8 mouse cellular contexts compared by ENCODE assay signal in genomic region chr3:137340938-137341337, GRCm38 (mm10). TPM values are rescaled to one million over a fixed set of nuclear protein-coding genes. Genes with fewer than 3 reads are reported as not detected.
DNase-seq lines count a peak whose midpoint lies in the region; ATAC-seq lines count a peak whose summit lies in the region.

Emcn (plus strand) TSS chr3:137341067.

- ATAC-seq in forebrain, embryonic 11.5 days (replicated peaks; ENCODE audit: low FRiP score), result no peak
- no peak for ATAC-seq in forebrain, embryonic 16.5 days
- peak; percentile 46; the same call in 1 of the 2 replicates for ATAC-seq in common myeloid progenitor, adult 5-6 weeks (replicated peaks; ENCODE audit: low read depth, poor library complexity, severe bottlenecking)

- H3K27ac ChIP-seq in forebrain, embryonic 11.5 days (ENCODE audit: low read depth, low read length), result no peak within 1 kb of the TSS
- H3K27ac ChIP-seq in forebrain, embryonic 16.5 days (ENCODE audit: low read length), result no peak within 1 kb of the TSS

- no peaks in the 10 kb centered on the region for H3K9me3 ChIP-seq in forebrain, embryonic 11.5 days (ENCODE audit: control insufficient read depth, low read length)
- H3K9me3 ChIP-seq in forebrain, embryonic 16.5 days (ENCODE audit: control insufficient read depth, low read length), result no peaks in the 10 kb centered on the region

- no peak for DNase-seq in forebrain, embryonic 11.5 days (ENCODE audit: low spot score)
- DNase-seq in heart, postnatal 14 days, result peak; percentile 17 to 29
- DNase-seq in kidney, postnatal 25 days, result peak; percentile 57 to 61
- no peak for DNase-seq in adipocyte (ENCODE audit: low spot score)
- DNase-seq in layer of hippocampus, adult 9-11 months, result no peak
- no peak for DNase-seq in thymus, postnatal 25 days

- WGBS in forebrain, embryonic 11.5 days, result 64% methylated on average over 8 of the region's 8 CpGs
- WGBS in forebrain, embryonic 16.5 days, result 62% methylated on average over 8 of the region's 8 CpGs

- no peak within 1 kb of the TSS for H3K4me2 ChIP-seq in forebrain, embryonic 11.5 days (ENCODE audit: low read depth, low read length, severe bottlenecking)
- no peak within 1 kb of the TSS for H3K4me2 ChIP-seq in forebrain, embryonic 16.5 days (ENCODE audit: low read length)

- intact Hi-C loops in heart, postnatal 14 days (cut with DNase I), result no loop called here

- no peak within 1 kb of the TSS for H3K9ac ChIP-seq in forebrain, embryonic 11.5 days (ENCODE audit: low read length)
- no peak within 1 kb of the TSS for H3K9ac ChIP-seq in forebrain, embryonic 16.5 days (replicated peaks; ENCODE audit: low read depth, low read length)

- H3K4me1 ChIP-seq in forebrain, embryonic 11.5 days (replicated peaks; ENCODE audit: control insufficient read depth, insufficient read depth, low read length), result no peaks in the 10 kb centered on the region
- H3K4me1 ChIP-seq in forebrain, embryonic 16.5 days (replicated peaks; ENCODE audit: control insufficient read depth, insufficient read depth, low read length), result no peaks in the 10 kb centered on the region

- no peaks in the 10 kb centered on the region for H3K36me3 ChIP-seq in forebrain, embryonic 11.5 days (ENCODE audit: control insufficient read depth, insufficient read depth, low read length)
- no peaks in the 10 kb centered on the region for H3K36me3 ChIP-seq in forebrain, embryonic 16.5 days (ENCODE audit: control insufficient read depth, insufficient read depth)

- no peaks in the 10 kb centered on the region for H3K27me3 ChIP-seq in forebrain, embryonic 11.5 days (ENCODE audit: control insufficient read depth, insufficient read depth, low read length)
- H3K27me3 ChIP-seq in forebrain, embryonic 16.5 days (replicated peaks; ENCODE audit: control insufficient read depth, insufficient read depth, low read length), result no peaks in the 10 kb centered on the region

- H3K4me3 ChIP-seq in forebrain, embryonic 11.5 days (ENCODE audit: low read depth, low read length), result no peak within 1 kb of the TSS
- H3K4me3 ChIP-seq in forebrain, embryonic 16.5 days (replicated peaks; ENCODE audit: low read length), result no peak within 1 kb of the TSS

RNA-seq across cellular contexts. Expression of gene Emcn, which starts in this region (rescaled TPM):
- polyA plus RNA-seq in forebrain, embryonic 11.5 days (2014; fragmentation: Nextera tagmentation; extraction: Ambion mirVana), result 19.7 and 23.1 TPM in 2 replicates
- polyA plus RNA-seq in forebrain, embryonic 16.5 days (2015; fragmentation: Nextera tagmentation; extraction: Ambion mirVana), result 9.5 and 11.8 TPM in 2 replicates
- total RNA-seq in common myeloid progenitor, adult 5-6 weeks (2017), result 3.2 and 3.3 TPM in 2 replicates
- total RNA-seq in heart, postnatal 14 days (2021), result 10 to 100 TPM; 56.2 to 56.3 TPM

Comparison
In these comparisons a context has a peak if more than half of its experiments do, and no peak if none do; other contexts are left out.
1. RNA of gene Emcn (total RNA-seq): 56.2 to 56.3 TPM in heart, postnatal 14 days; 3.2 to 3.3 TPM in common myeloid progenitor, adult 5-6 weeks; every median in the first group is over 10 times any median in the second.
2. DNase-seq: peak in heart, postnatal 14 days (2 of 2) and kidney, postnatal 25 days (2 of 2); none in forebrain, embryonic 11.5 days (single experiment), adipocyte (single experiment), layer of hippocampus, adult 9-11 months (single experiment) and thymus, postnatal 25 days (single experiment).